8 mouse cellular contexts compared by ENCODE assay signal in genomic region chr1:91346892-91347291, GRCm38 (mm10). TPM values are rescaled to one million over a fixed set of nuclear protein-coding genes. Genes with fewer than 3 reads are reported as not detected.
DNase-seq lines count a peak whose midpoint lies in the region; ATAC-seq lines count a peak whose summit lies in the region.

No protein-coding gene starts in this region.

- peak; percentile 74 for ATAC-seq in CD4-positive, CD25-positive, alpha-beta regulatory T cell, adult 4 months
- ATAC-seq in liver, embryonic 13.5 days (ENCODE audit: low read depth) = peak; percentile 49; the same call in 1 of the 2 replicates
- peak; percentile 68; the same call in 1 of the 2 replicates for ATAC-seq in neural tube, embryonic 12.5 days (ENCODE audit: low FRiP score, low read depth)

- no peak overlapping the region for H3K9ac ChIP-seq in liver, embryonic 13.5 days
- no peak overlapping the region for H3K9ac ChIP-seq in neural tube, embryonic 12.5 days

- no peaks in the 10 kb centered on the region for H3K36me3 ChIP-seq in liver, embryonic 13.5 days
- no peaks in the 10 kb centered on the region for H3K36me3 ChIP-seq in neural tube, embryonic 12.5 days

- no peak overlapping the region for H3K4me2 ChIP-seq in liver, embryonic 13.5 days
- no peak overlapping the region for H3K4me2 ChIP-seq in neural tube, embryonic 12.5 days (replicated peaks)

- DNase-seq in adrenal gland, adult 2 months = peak; percentile 71
- peak; percentile 57 for DNase-seq in embryo, embryonic 11.5 days (ENCODE audit: low read depth, low spot score)
- DNase-seq in heart, adult 8-10 months (ENCODE audit: low spot score) = peak; percentile 56
- peak; percentile 47 to 64 for DNase-seq in kidney, adult 8-10 months
- peak; percentile 53 for DNase-seq in liver, embryonic 13.5 days
- peak; percentile 73 for DNase-seq in testis, postnatal 10 days (ENCODE audit: low spot score)

- WGBS in liver, embryonic 13.5 days (ENCODE audit: insufficient replicate concordance) = 30% methylated on average over 3 of the region's 3 CpGs
- WGBS in neural tube, embryonic 12.5 days = 36% methylated on average over 3 of the region's 3 CpGs

- H3K9me3 ChIP-seq in liver, embryonic 13.5 days (replicated peaks) = no peaks in the 10 kb centered on the region
- no peaks in the 10 kb centered on the region for H3K9me3 ChIP-seq in neural tube, embryonic 12.5 days

- H3K27me3 ChIP-seq in liver, embryonic 13.5 days = peaks cover 58% of the 10 kb centered on the region
- peaks cover 43% of the 10 kb centered on the region for H3K27me3 ChIP-seq in neural tube, embryonic 12.5 days (replicated peaks)

- H3K27ac ChIP-seq in liver, embryonic 13.5 days = no peak overlapping the region
- H3K27ac ChIP-seq in neural tube, embryonic 12.5 days = no peak overlapping the region

- H3K4me1 ChIP-seq in liver, embryonic 13.5 days (replicated peaks) = no peaks in the 10 kb centered on the region
- H3K4me1 ChIP-seq in neural tube, embryonic 12.5 days = peaks cover 14% of the 10 kb centered on the region

- H3K4me3 ChIP-seq in liver, embryonic 13.5 days (replicated peaks) = no peak overlapping the region
- no peak overlapping the region for H3K4me3 ChIP-seq in neural tube, embryonic 12.5 days

RNA-seq across cellular contexts. Expression of gene Klhl30, which starts 3.9 kb away (rescaled TPM):
- polyA plus RNA-seq in CD4-positive, CD25-positive, alpha-beta regulatory T cell, adult 4 months (2017; shearing (Covaris generic)) = not detected
- 1 to 10 TPM; 1.0 to 2.1 TPM for total RNA-seq in adrenal gland, adult 2 months (2021)
- 3.1 and 3.3 TPM in 2 replicates for polyA plus RNA-seq in adrenal gland, adult 2 months (2012; rRNA removed)
- 10 to 100 TPM; 36.7 to 52.8 (median 42.5) TPM for total RNA-seq in heart, adult 8-10 months (2022)
- 0.10 TPM in 2 replicates for polyA plus RNA-seq in liver, embryonic 13.5 days (2015; fragmentation: Nextera tagmentation; extraction: Ambion mirVana)
- polyA plus RNA-seq in neural tube, embryonic 12.5 days (2016; fragmentation: Nextera tagmentation; extraction: Ambion mirVana) = 0.39 and 0.55 TPM in 2 replicates

RNA-seq across cellular contexts. Expression of gene Erfe, which starts 19.3 kb away (rescaled TPM):
- polyA plus RNA-seq in CD4-positive, CD25-positive, alpha-beta regulatory T cell, adult 4 months (2017; shearing (Covaris generic)) = not detected
- total RNA-seq in adrenal gland, adult 2 months (2021) = 10 to 100 TPM in 1 of 2 experiments, 1 to 10 TPM in 1; 3.7 to 16.4 TPM
- polyA plus RNA-seq in adrenal gland, adult 2 months (2012; rRNA removed) = 1.5 and 2.4 TPM in 2 replicates
- total RNA-seq in heart, adult 8-10 months (2022) = under 1 TPM in 1 of 4 experiments, not detected in 3; 0.09 TPM
- 4.5 and 4.7 TPM in 2 replicates for polyA plus RNA-seq in liver, embryonic 13.5 days (2015; fragmentation: Nextera tagmentation; extraction: Ambion mirVana)
- polyA plus RNA-seq in neural tube, embryonic 12.5 days (2016; fragmentation: Nextera tagmentation; extraction: Ambion mirVana) = 0.19 and 0.33 TPM in 2 replicates

RNA-seq across cellular contexts. Expression of gene Espnl, which starts 25.0 kb away (rescaled TPM):
- polyA plus RNA-seq in CD4-positive, CD25-positive, alpha-beta regulatory T cell, adult 4 months (2017; shearing (Covaris generic)) = not detected
- under 1 TPM in 1 of 2 experiments, not detected in 1; 0.12 TPM for total RNA-seq in adrenal gland, adult 2 months (2021)
- polyA plus RNA-seq in adrenal gland, adult 2 months (2012; rRNA removed) = 0.04 and 0.10 TPM in 2 replicates
- not detected for total RNA-seq in heart, adult 8-10 months (2022)
- polyA plus RNA-seq in liver, embryonic 13.5 days (2015; fragmentation: Nextera tagmentation; extraction: Ambion mirVana) = not detected in 2 replicates
- 0.13 TPM in 2 replicates for polyA plus RNA-seq in neural tube, embryonic 12.5 days (2016; fragmentation: Nextera tagmentation; extraction: Ambion mirVana)

RNA-seq across cellular contexts. Expression of gene Scly, which starts 48.8 kb away (rescaled TPM):
- polyA plus RNA-seq in CD4-positive, CD25-positive, alpha-beta regulatory T cell, adult 4 months (2017; shearing (Covaris generic)) = 10 to 100 TPM; 57.1 to 91.0 TPM
- total RNA-seq in adrenal gland, adult 2 months (2021) = 10 to 100 TPM; 22.9 to 28.4 TPM
- polyA plus RNA-seq in adrenal gland, adult 2 months (2012; rRNA removed) = 15.1 and 20.7 TPM in 2 replicates
- 10 to 100 TPM; 15.5 to 20.3 (median 19.3) TPM for total RNA-seq in heart, adult 8-10 months (2022)
- polyA plus RNA-seq in liver, embryonic 13.5 days (2015; fragmentation: Nextera tagmentation; extraction: Ambion mirVana) = 24.9 and 30.1 TPM in 2 replicates
- 12.8 and 16.1 TPM in 2 replicates for polyA plus RNA-seq in neural tube, embryonic 12.5 days (2016; fragmentation: Nextera tagmentation; extraction: Ambion mirVana)

RNA-seq across cellular contexts. Expression of gene Ilkap, which starts 51.7 kb away (rescaled TPM):
- polyA plus RNA-seq in CD4-positive, CD25-positive, alpha-beta regulatory T cell, adult 4 months (2017; shearing (Covaris generic)) = 10 to 100 TPM; 30.3 to 36.3 TPM
- total RNA-seq in adrenal gland, adult 2 months (2021) = 10 to 100 TPM; 88.8 to 94.7 TPM
- polyA plus RNA-seq in adrenal gland, adult 2 months (2012; rRNA removed) = 121 and 122 TPM in 2 replicates
- 10 to 100 TPM; 41.5 to 53.3 (median 44.4) TPM for total RNA-seq in heart, adult 8-10 months (2022)
- polyA plus RNA-seq in liver, embryonic 13.5 days (2015; fragmentation: Nextera tagmentation; extraction: Ambion mirVana) = 86.5 and 95.8 TPM in 2 replicates
- polyA plus RNA-seq in neural tube, embryonic 12.5 days (2016; fragmentation: Nextera tagmentation; extraction: Ambion mirVana) = 148 and 153 TPM in 2 replicates
